Mouse (Mus musculus): ENCODE measurements around the gene Fdxacb1. TPM values are rescaled to one million over a fixed set of nuclear protein-coding genes. Genes with fewer than 3 reads are reported as not detected.

Fdxacb1 gene
- polyA plus RNA-seq, 2 experiments: 5.2 to 9.4 TPM

DNA sequence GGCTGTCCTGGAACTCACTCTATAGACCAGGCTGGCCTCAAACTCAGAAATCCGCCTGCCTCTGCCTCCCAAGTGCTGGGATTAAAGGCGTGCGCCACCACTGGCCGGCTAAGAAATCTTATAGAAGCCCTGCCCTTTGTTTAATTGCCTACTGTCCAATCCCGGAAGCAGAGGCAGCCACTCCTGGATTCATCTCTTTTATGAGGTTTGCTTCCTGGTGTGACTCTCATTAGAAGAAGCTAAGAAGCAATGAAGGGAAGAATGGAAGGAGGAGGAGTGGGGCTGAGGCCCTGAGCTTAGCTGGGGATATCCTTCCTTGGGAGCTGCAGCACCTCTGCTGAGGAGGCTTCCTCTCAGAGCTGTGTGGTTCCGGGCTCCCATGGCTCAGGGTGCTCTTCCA is 53.6 kb downstream of the Fdxacb1 start:
- TF ChIP-seq EP300 (IDR thresholded peaks at IDR 0.05; ENCODE audit: low read depth) (no peak), CTCF (IDR thresholded peaks at IDR 0.05; ENCODE audit: low read depth) (no peak)
- WGBS (ENCODE audit: insufficient replicate concordance): 87% methylated on average over 6 of the region's 6 CpGs
- Histone ChIP-seq H3K27ac (peak overlapping the region; percentile 35), H3K4me2 (ENCODE audit: low read depth) (no peak overlapping the region), H3K9ac (replicated peaks) (0 out of 2 replicates have a peak overlapping the region, but pooled peaks have one; percentile 16), H3K4me3 (ENCODE audit: insufficient read depth in 1 of 2, low read depth in 2 of 2, low read length in 2 of 2) (no peak overlapping the region), H3K4me1 (replicated peaks; ENCODE audit: control insufficient read depth in 2 of 2, insufficient read depth in 2 of 2, low read length in 1 of 2) (peaks cover 46 to 51% of the 10 kb centered on the region in 2 experiments), H3K9me3 (ENCODE audit: control insufficient read depth, low read length) (peaks cover 3% of the 10 kb centered on the region), H3K36me3 (replicated peaks; ENCODE audit: control insufficient read depth, insufficient read depth, low read depth) (peaks cover 10% of the 10 kb centered on the region), H3K27me3 (ENCODE audit: control insufficient read depth, insufficient read depth, low read length) (no peaks in the 10 kb centered on the region)
- ATAC-seq (ENCODE audit: insufficient read depth) (no peak), DNase-seq (ENCODE audit: low read depth in 3 of 3, low spot score in 3 of 3) (no peak)

DNA sequence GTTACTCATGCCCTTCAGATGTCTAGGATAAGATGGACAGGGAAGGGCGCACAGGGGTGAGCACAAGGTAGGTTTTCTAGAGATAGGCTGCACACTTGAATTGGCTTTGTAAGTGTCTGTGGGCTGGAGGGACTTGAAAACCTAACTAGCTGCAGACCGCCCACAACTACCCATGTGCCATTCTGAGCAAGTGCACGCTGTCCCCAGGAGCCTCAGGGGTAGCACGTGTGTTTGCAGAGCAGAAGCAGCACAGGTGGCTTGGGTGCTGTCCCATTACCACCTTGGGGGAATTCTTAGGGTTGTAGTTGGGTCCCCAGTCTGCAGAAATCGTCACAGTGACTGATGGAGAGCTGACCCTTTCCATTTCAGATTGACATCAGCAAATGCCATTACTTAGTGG is 54.2 kb downstream of the Fdxacb1 start:
- Histone ChIP-seq H3K27ac (peak overlapping the region; percentile 35), H3K4me1 (replicated peaks; ENCODE audit: control insufficient read depth in 2 of 2, insufficient read depth in 2 of 2, low read length in 1 of 2) (peaks cover 42 to 46% of the 10 kb centered on the region in 2 experiments)
- no peak for ATAC-seq (ENCODE audit: insufficient read depth)

More for the DNA sequence above, 54.2 kb downstream of the Fdxacb1 start:
- no peak overlapping the region for H3K4me2 ChIP-seq (ENCODE audit: low read depth)
- no peak for TF ChIP-seq EP300 (IDR thresholded peaks at IDR 0.05; ENCODE audit: low read depth)
- no peak for TF ChIP-seq CTCF (IDR thresholded peaks at IDR 0.05; ENCODE audit: low read depth)
- H3K27me3 ChIP-seq (ENCODE audit: control insufficient read depth, insufficient read depth, low read length): no peaks in the 10 kb centered on the region
- H3K9ac ChIP-seq (replicated peaks): peak overlapping the region; percentile 16; the same call in 1 of the 2 replicates
- H3K9me3 ChIP-seq (ENCODE audit: control insufficient read depth, low read length): no peaks in the 10 kb centered on the region; the same call in 1 of the 2 replicates
- no peak overlapping the region for H3K4me3 ChIP-seq (ENCODE audit: insufficient read depth in 1 of 2, low read depth in 2 of 2, low read length in 2 of 2)
- DNase-seq (ENCODE audit: low read depth in 3 of 3, low spot score in 3 of 3): no peak
- 83% methylated on average over 5 of the region's 5 CpGs for WGBS (ENCODE audit: insufficient replicate concordance)
- H3K36me3 ChIP-seq (replicated peaks; ENCODE audit: control insufficient read depth, insufficient read depth, low read depth): peaks cover 4% of the 10 kb centered on the region

Other genes with a start within 250 kb of the Fdxacb1 start
- gene Pts, start 239.5 kb upstream of the Fdxacb1 start, polyA plus RNA-seq (2012; rRNA removed): 16.0 and 23.7 TPM in 2 replicates
- gene Pts, start 239.5 kb upstream of the Fdxacb1 start, polyA plus RNA-seq (2014; fragmentation: Nextera tagmentation; extraction: Ambion mirVana): 32.7 and 34.4 TPM in 2 replicates
- 3.0 and 4.9 TPM in 2 replicates for gene Il18, start 213.4 kb upstream of the Fdxacb1 start, polyA plus RNA-seq (2012; rRNA removed)
- gene Il18, start 213.4 kb upstream of the Fdxacb1 start, polyA plus RNA-seq (2014; fragmentation: Nextera tagmentation; extraction: Ambion mirVana): 8.1 and 9.7 TPM in 2 replicates
- gene Bco2, start 213.1 kb upstream of the Fdxacb1 start, polyA plus RNA-seq (2012; rRNA removed): 0.12 and 0.28 TPM in 2 replicates
- gene Bco2, start 213.1 kb upstream of the Fdxacb1 start, polyA plus RNA-seq (2014; fragmentation: Nextera tagmentation; extraction: Ambion mirVana): 0.33 and 0.58 TPM in 2 replicates
- not detected in 2 replicates for gene Tex12, start 206.9 kb upstream of the Fdxacb1 start, polyA plus RNA-seq (2012; rRNA removed)
- not detected in 2 replicates for gene Tex12, start 206.9 kb upstream of the Fdxacb1 start, polyA plus RNA-seq (2014; fragmentation: Nextera tagmentation; extraction: Ambion mirVana)
- gene Sdhd, start 164.4 kb upstream of the Fdxacb1 start, polyA plus RNA-seq (2012; rRNA removed): 167 and 179 TPM in 2 replicates
- 322 and 337 TPM in 2 replicates for gene Sdhd, start 164.4 kb upstream of the Fdxacb1 start, polyA plus RNA-seq (2014; fragmentation: Nextera tagmentation; extraction: Ambion mirVana)
- gene Timm8b, start 164.3 kb upstream of the Fdxacb1 start, polyA plus RNA-seq (2012; rRNA removed): 111 and 153 TPM in 2 replicates
- 248 and 263 TPM in 2 replicates for gene Timm8b, start 164.3 kb upstream of the Fdxacb1 start, polyA plus RNA-seq (2014; fragmentation: Nextera tagmentation; extraction: Ambion mirVana)
- gene Pih1d2, start 150.9 kb upstream of the Fdxacb1 start, polyA plus RNA-seq (2012; rRNA removed): 0.18 and 0.78 TPM in 2 replicates
- gene Pih1d2, start 150.9 kb upstream of the Fdxacb1 start, polyA plus RNA-seq (2014; fragmentation: Nextera tagmentation; extraction: Ambion mirVana): 0.56 and 1.4 TPM in 2 replicates
- 2.9 and 4.7 TPM in 2 replicates for gene Nkapd1, start 150.8 kb upstream of the Fdxacb1 start, polyA plus RNA-seq (2012; rRNA removed)
- 7.0 and 7.3 TPM in 2 replicates for gene Nkapd1, start 150.8 kb upstream of the Fdxacb1 start, polyA plus RNA-seq (2014; fragmentation: Nextera tagmentation; extraction: Ambion mirVana)
- 7.0 and 14.4 TPM in 2 replicates for gene Dlat, start 108.5 kb upstream of the Fdxacb1 start, polyA plus RNA-seq (2012; rRNA removed)
- 32.0 and 35.7 TPM in 2 replicates for gene Dlat, start 108.5 kb upstream of the Fdxacb1 start, polyA plus RNA-seq (2014; fragmentation: Nextera tagmentation; extraction: Ambion mirVana)
- gene Dixdc1, start 28.7 kb upstream of the Fdxacb1 start, polyA plus RNA-seq (2012; rRNA removed): 0.56 and 0.57 TPM in 2 replicates
- gene Dixdc1, start 28.7 kb upstream of the Fdxacb1 start, polyA plus RNA-seq (2014; fragmentation: Nextera tagmentation; extraction: Ambion mirVana): 0.84 and 1.2 TPM in 2 replicates
- gene 2310030G06Rik, start 21.7 kb upstream of the Fdxacb1 start, polyA plus RNA-seq (2012; rRNA removed): 1.8 and 2.2 TPM in 2 replicates
- gene 2310030G06Rik, start 21.7 kb upstream of the Fdxacb1 start, polyA plus RNA-seq (2014; fragmentation: Nextera tagmentation; extraction: Ambion mirVana): 2.1 and 2.3 TPM in 2 replicates
- gene Cryab, start 16.9 kb upstream of the Fdxacb1 start, polyA plus RNA-seq (2012; rRNA removed): 1.7 and 2.7 TPM in 2 replicates
- gene Cryab, start 16.9 kb upstream of the Fdxacb1 start, polyA plus RNA-seq (2014; fragmentation: Nextera tagmentation; extraction: Ambion mirVana): 4.5 and 4.7 TPM in 2 replicates
- gene Hspb2, start 15.9 kb upstream of the Fdxacb1 start, polyA plus RNA-seq (2012; rRNA removed): 0.20 and 0.35 TPM in 2 replicates
- not detected in 2 replicates for gene Hspb2, start 15.9 kb upstream of the Fdxacb1 start, polyA plus RNA-seq (2014; fragmentation: Nextera tagmentation; extraction: Ambion mirVana)
- 10.1 and 10.8 TPM in 2 replicates for gene Alg9, start 6.8 kb downstream of the Fdxacb1 start, polyA plus RNA-seq (2012; rRNA removed)
- 12.7 and 13.5 TPM in 2 replicates for gene Alg9, start 6.8 kb downstream of the Fdxacb1 start, polyA plus RNA-seq (2014; fragmentation: Nextera tagmentation; extraction: Ambion mirVana)
- gene 1110032A03Rik, start 7.3 kb downstream of the Fdxacb1 start, polyA plus RNA-seq (2012; rRNA removed): 11.4 and 11.5 TPM in 2 replicates
- gene 1110032A03Rik, start 7.3 kb downstream of the Fdxacb1 start, polyA plus RNA-seq (2014; fragmentation: Nextera tagmentation; extraction: Ambion mirVana): 15.8 and 16.9 TPM in 2 replicates
- gene Ppp2r1b, start 77.1 kb downstream of the Fdxacb1 start, polyA plus RNA-seq (2012; rRNA removed): 20.9 and 27.7 TPM in 2 replicates
- 69.1 and 75.0 TPM in 2 replicates for gene Ppp2r1b, start 77.1 kb downstream of the Fdxacb1 start, polyA plus RNA-seq (2014; fragmentation: Nextera tagmentation; extraction: Ambion mirVana)
- gene Sik2, start 240.8 kb downstream of the Fdxacb1 start, polyA plus RNA-seq (2012; rRNA removed): 6.9 and 8.7 TPM in 2 replicates
- gene Sik2, start 240.8 kb downstream of the Fdxacb1 start, polyA plus RNA-seq (2014; fragmentation: Nextera tagmentation; extraction: Ambion mirVana): 7.8 and 8.3 TPM in 2 replicates

All from liver, embryonic 14.5 days (tissue).